Mouse (Mus musculus) E14TG2a.4 (cell line): Measurements from ENCODE around the gene Mid1.

Experiments
- CTCF ChIP-seq: conservative IDR thresholded peaks from 2 replicates; pipeline ENCODE4 v1.5.1; 2014; ENCODE audit warnings: low read length
- NANOG ChIP-seq: IDR thresholded peaks from 2 replicates; pipeline ENCODE4 v1.6.1; 2014; ENCODE audit warnings: borderline replicate concordance, low read length, mixed read lengths
- POU5F1 ChIP-seq: IDR thresholded peaks from 2 replicates; pipeline ENCODE4 v1.6.1; 2014; ENCODE audit warnings: low read length, borderline replicate concordance

- TF ChIP-seq CTCF, result no peak
- TF ChIP-seq NANOG, result no peak
- TF ChIP-seq POU5F1, result no peak
These were observed 183.2 kb downstream of the Mid1 start for GRCm38 (mm10) chrX:169868223-169868622.
